15 mouse cellular contexts compared by ENCODE assay signal in genomic region chr2:11718573-11718972, GRCm38 (mm10).
"Had no signal": no experiment of that assay in that cellular context is flagged by ENCODE, and none has a peak within 500 bp of the region (broad histone marks: within the 10 kb centered on the region; RNA-seq: fewer than 3 reads in every experiment).

No protein-coding gene starts in this region.

- H3K4me3 ChIP-seq: neural tube, embryonic 15.5 days; stomach, embryonic 15.5 days had no signal

- H3K9ac ChIP-seq: neural tube, embryonic 15.5 days; stomach, embryonic 15.5 days had no signal

- H3K36me3 ChIP-seq: neural tube, embryonic 15.5 days; stomach, embryonic 15.5 days had no signal

- H3K4me1 ChIP-seq: neural tube, embryonic 15.5 days; stomach, embryonic 15.5 days had no signal

- H3K9me3 ChIP-seq: neural tube, embryonic 15.5 days; stomach, embryonic 15.5 days had no signal

- DNase-seq: retina, postnatal 1 day; right cerebral cortex, adult 18-20 months; right cerebral cortex, postnatal 14 days; right cerebral cortex, postnatal 25 days; right cerebral cortex, postnatal 4 days; spleen, adult 18-20 months; thymus, adult 18-20 months; thymus, adult 2 months; thymus, postnatal 14 days; thymus, postnatal 25 days; thymus, postnatal 36 days; thymus, postnatal 4 days had no signal

- H3K27me3 ChIP-seq: neural tube, embryonic 15.5 days; stomach, embryonic 15.5 days had no signal

- H3K4me2 ChIP-seq: neural tube, embryonic 15.5 days; stomach, embryonic 15.5 days had no signal

- H3K27ac ChIP-seq: neural tube, embryonic 15.5 days; stomach, embryonic 15.5 days; stomach, postnatal 0 days had no signal
